Mouse (Mus musculus): ENCODE data around the gene Hsd17b2.
A peak's percentile ranks its signal among the peaks of the same experiment; 100 is the strongest.

DNA sequence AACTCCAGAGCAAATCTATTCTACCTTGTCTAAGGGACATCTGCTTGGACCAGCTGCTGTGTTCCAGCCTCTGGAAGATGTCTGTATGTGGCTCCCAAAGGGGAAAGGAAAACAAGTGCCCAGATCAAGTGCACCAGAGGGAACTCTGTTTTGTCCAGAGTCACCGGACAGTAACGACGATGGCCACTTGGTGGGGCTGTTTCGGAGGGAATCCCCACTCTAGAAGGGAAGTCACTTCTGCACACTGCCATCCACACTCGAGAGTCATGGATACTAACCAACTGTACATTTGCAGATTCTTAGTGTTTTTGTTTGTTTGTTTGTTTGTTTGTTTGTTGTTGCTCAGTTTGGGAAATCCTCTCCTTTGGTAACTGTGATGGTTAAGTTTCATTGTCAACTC lies 4.5 kb upstream of the Hsd17b2 start:
- TF ChIP-seq CTCF (IDR thresholded peaks at IDR 0.05; ENCODE audit: low read depth) (peak; percentile 71), EP300 (optimal IDR thresholded peaks at IDR 0.05) (no peak)
